Mouse (Mus musculus) liver, embryonic 14.5 days (tissue): ENCODE data around the gene Nmd3.

Experiments
- CTCF ChIP-seq: IDR thresholded peaks from 2 replicates; pipeline ENCODE4 v1.5.1; 2016; ENCODE audit warnings: antibody characterized with exemption, low read depth, control low read depth
- EP300 ChIP-seq: IDR thresholded peaks from 2 replicates; pipeline ENCODE4 v1.6.1; 2016; ENCODE audit warnings: antibody characterized with exemption, low read depth

DNA sequence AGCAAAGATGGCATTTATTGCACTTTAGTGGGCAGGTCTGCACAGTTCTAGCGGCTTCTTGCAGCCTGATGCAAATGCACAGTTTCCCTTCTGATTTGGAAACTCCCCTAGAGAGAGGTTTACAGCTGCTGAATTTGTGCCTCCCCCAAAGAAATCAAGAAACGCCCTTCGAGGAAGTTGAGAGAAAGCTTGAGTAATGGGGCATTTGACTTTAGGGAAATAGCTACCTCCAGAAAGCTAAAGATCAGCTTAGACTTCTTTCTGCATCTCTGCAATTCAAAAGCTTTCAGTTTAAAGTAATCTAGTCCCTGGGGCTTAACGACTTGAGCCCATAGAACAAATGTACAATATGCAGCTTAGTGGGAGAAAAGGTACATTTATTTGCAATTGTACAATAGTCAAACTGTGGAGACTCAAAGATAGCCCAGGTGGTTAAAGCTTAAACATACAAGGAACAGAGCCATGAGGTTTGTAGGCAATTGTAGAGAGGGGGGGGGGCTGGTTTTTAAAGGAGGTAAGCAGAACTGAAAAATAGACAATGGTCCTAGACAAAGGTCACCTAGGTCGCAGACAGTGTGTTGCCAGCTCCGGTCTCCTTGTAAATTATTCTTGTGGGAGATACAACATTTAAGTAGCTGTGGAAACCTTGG lies 21.8 kb upstream of the Nmd3 start:
- TF ChIP-seq CTCF = no peak
- TF ChIP-seq EP300 = no peak
